Mouse (Mus musculus): Measurements from ENCODE around the gene Pctp.

Pctp gene

GRCm38 (mm10) chr11:90002231-90002986 is at the start of gene Pctp:
Gene Pctp (minus strand): TSS chr11:90002894.
- DNase-seq: peak; percentile 95 to 98

DNA sequence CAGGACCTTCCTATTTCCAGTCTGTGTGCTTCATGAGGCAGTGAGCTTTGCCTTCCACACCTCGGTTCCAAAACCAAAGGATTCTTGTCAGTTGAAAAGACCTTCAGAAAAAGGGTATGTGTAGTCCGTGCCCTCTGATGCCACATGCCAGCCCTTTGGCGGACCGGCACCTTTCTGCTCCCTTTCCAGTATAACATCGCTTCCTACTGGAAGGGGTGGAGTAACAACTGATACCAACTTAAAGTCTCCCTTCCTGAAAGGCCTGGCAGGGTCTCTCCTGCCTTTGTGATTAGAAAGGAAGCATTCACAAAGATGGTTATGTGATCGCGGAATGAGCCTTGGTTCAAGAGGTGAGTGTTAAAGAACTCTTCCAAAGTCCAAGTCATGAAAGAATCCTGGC is 47.3 kb upstream of the Pctp start:
- DNase-seq: no peak

GRCm38 (mm10) chr11:90047271-90047670 is 44.6 kb upstream of the Pctp start:
- DNase-seq: no peak

- no peak for DNase-seq
Observed at GRCm38 (mm10) chr11:90046211-90046610, 43.5 kb upstream of the Pctp start.

- no peak for DNase-seq
Observed at GRCm38 (mm10) chr11:90044459-90044858, 41.8 kb upstream of the Pctp start.

DNA sequence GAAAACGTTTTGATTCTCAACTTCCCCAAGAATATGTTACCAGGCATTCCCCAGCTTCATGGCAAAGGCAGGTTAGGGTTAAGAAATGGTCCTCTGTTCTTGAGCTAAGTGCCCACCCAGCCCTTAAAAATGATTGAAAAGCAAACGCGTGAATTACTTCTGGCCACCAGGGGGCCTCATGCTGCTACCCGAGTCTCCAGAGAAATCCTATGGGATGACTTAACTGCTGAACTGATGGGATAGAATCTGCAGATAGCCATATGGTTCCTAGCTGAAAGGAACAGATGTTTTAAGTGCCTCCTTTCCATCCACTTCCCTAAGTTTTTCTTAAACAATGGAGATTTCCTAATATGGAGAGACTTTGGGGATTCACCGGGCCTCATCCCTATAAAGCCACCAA is 35.3 kb upstream of the Pctp start:
- peak; percentile 37 to 60 for DNase-seq

DNA sequence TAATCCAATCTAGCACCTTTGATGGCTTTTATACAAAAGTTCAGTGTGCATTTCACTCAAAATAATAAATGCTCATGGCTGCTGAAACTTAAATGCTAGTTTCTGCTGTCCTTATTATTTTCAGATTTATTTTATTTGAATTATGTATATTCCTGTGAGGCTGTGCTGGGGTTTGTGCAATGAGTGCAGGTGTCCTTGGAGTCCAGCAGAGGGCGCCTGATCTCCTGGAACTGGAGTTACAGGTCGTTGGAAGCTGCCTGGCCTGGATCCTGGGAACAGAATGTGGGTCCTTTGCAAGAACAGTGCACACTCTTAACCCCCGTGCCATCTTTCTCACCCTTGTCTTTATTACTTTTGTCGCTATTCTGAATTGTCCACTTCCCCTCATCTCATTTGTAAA is 33.7 kb upstream of the Pctp start:
- DNase-seq: no peak

- no peak for DNase-seq
Observed at GRCm38 (mm10) chr11:90035532-90035931, 32.8 kb upstream of the Pctp start.

GRCm38 (mm10) chr11:90034646-90035045 is 32.0 kb upstream of the Pctp start:
- no peak for DNase-seq

GRCm38 (mm10) chr11:90033442-90033841 is 30.7 kb upstream of the Pctp start:
- DNase-seq: no peak

- DNase-seq: no peak
Observed at GRCm38 (mm10) chr11:90032807-90033206, 30.1 kb upstream of the Pctp start.

DNA sequence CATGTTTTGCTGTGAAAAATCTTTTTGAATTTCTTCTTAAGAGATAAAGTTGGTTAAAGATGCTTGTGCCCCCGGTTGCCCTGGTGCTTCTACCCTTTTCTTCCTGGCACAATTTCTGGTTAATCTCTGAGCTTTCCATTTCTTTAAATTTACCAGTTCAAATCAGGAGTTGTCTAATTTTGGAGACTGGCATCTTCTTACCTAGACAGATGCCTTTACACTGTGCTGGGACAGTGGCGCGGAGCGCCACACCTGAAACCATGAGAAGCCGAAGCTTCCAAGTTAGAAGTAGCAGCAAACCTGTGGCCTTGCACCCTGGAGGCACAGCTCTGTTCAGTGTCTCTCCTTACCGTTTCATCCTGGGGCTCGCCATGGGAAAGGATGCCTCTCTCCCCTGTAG is 28.4 kb upstream of the Pctp start:
- no peak for DNase-seq

DNA sequence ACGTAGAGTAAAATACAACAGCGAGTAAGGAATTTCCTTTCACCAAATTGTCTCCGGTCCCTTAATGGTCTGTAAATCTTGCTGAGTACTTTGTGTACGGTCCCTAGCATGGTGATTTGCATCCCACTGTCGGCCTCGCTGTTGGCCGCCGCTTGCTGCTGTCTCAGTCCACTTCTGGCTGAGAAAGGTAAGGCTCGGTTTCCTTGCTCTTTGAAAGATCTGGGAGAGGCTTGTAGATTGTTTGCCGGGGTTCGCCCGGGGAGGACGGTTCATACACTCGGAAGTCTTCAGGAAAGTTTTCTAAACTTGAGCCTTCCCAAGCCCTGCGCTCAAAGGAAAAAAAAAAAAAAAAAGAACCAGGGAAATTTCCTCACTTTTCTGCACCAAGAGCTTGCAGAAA is 27.9 kb upstream of the Pctp start:
- peak; percentile 60 to 70 for DNase-seq

DNA sequence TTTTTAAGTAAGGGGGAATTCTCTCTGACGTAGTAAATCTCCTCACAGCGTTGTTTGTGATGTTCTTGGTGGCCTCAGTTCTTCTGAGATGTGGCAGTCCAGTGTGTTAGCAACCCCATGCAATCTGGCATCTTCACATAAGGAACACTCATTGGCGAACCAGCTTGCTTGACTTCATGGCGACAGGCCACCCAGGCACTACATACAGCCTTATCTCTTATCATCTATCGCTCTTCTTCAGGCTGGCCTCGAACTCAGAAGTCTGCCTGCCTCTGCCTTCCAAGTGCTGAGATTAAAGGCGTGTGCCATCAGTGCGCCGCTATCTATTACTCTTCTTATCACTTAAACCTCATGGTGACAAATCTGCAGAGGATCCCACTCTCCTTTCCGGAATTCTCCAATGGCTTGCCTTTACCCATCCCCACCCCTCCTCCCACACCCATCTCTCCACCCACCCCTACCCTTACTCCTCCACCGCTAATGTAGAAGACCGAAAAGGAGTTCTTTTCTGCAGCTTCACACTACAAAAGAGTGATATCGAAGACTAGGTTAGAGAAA is 27.2 kb upstream of the Pctp start, which contains the start of gene Tmem100:
Tmem100 (plus strand) TSS at position 508 of the 558 bp plus-strand sequence.
- DNase-seq: no peak

- DNase-seq: peak; percentile 81
Observed at GRCm38 (mm10) chr11:90029354-90029753, 26.7 kb upstream of the Pctp start.

DNA sequence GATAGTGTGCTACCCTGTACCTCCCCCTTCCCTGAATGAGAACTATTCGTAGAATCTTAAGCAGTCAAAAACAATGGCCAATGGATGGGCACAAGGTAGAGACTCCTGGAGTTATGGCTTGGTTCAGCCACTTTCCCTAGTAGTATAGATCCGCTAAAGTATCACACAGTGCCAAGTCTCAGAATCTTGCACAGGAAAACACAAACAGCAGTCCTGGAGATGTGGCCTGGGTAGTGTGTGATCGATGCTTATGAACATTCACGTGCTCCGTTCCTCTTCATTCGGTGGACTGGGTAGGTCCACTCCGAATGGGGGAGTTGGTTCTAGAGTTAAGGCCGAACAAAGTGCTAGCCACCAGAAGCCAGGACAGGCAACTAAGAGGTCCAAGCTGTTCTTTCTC is 26.1 kb upstream of the Pctp start:
- no peak for DNase-seq

DNA sequence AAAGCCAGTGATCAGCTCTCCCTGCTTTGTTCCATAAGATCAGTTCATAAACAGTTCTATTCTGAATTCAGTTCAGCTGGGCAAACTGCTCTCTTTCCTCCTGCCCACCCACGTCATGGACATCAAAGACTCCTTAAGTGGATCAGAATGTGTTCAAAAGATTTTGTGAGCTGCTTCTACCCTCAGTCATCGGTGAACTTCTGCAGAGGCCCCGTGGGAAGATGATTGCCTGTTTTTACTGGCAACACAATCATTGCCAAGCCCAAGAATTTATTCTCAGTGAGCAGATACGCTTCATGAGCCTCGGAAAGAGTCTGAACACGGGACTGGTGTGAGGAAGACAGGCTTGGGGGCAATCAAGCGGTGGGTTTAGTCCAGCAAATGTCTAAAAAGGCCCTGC is 24.5 kb upstream of the Pctp start:
- DNase-seq: no peak

GRCm38 (mm10) chr11:90026802-90027174 is 24.1 kb upstream of the Pctp start:
- DNase-seq: no peak

GRCm38 (mm10) chr11:90025891-90026801 is 23.5 kb upstream of the Pctp start:
- peak; percentile 10 to 65 for DNase-seq

DNA sequence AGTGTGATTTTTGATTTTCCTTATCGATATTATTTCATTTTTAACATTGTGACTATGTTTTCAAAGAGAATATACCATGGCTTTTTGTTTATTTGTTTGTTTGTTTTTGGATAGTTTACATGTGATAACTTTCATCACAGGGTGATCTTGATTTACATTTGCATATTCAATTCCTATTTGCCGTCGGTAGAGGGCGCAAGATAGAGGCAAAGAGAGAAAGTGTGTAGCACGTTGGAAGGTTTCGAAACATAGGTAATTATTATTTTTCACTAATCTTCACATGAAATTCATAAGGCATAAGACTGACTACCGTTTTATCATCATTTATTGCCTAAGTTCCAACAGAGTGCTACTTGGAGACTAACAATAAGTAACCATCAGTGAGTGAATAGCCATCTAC is 16.5 kb upstream of the Pctp start:
- peak in 1 of 2 experiments; percentile 71 for DNase-seq

- no peak for DNase-seq
Observed at GRCm38 (mm10) chr11:90015281-90015680, 12.6 kb upstream of the Pctp start.

DNA sequence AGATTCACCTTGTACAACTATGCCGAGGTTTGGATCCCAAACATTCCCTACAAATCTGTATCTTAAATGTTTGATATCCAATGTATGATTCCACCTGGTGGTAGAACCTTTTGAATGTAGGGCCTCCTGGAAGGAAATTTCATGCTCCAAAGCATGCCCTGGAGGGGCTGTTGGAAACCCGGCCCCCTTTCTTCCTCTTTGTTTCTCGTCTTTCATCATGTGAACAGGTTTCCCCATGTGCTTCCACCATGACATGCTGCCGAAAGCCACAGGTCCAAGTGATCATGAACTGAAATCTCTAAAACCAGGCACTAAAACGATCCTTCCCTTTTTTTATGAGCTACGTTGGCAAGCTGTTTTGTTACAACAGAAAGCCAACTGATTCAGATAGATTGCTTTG is 11.0 kb upstream of the Pctp start:
- no peak for DNase-seq

- no peak for DNase-seq
Observed at GRCm38 (mm10) chr11:90007791-90008531, 5.3 kb upstream of the Pctp start.

Data from kidney, postnatal 25 days (tissue).